In the genomic region with DNA sequence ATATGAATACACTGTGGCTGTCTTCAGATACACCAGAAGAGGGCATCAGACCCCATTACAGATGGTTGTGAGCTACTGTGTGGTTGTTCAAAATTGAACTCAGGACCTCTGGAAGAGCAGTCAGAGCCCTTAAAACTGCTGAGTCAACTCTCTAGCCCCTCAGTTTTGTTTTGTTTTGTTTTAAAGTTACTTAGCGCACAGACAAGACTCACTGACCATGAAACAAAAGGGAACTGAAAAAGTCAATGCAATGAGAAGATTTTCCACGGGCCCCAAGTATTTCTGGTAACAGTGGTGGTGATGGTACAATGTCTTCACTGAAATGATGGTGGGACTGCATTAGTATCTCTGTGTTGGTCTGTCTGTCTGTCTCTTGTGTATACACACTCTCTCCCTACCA, we compare ENCODE assay signal across 23 mouse cellular contexts. TPM values are rescaled to one million over a fixed set of nuclear protein-coding genes. Genes with fewer than 3 reads are reported as not detected.
A peak's percentile ranks its signal among the peaks of the same experiment; 100 is the strongest.
DNase-seq lines count a peak whose midpoint lies in the region; ATAC-seq and TF ChIP-seq lines count a peak whose summit lies in the region.
"Had no signal": no experiment of that assay in that cellular context is flagged by ENCODE, and none has a peak within 500 bp of the region (broad histone marks: within the 10 kb centered on the region; RNA-seq: fewer than 3 reads in every experiment).

No protein-coding gene starts in this region.

- no peak overlapping the region for H3K9ac ChIP-seq in hindbrain, postnatal 0 days (replicated peaks; ENCODE audit: low read length)
- H3K9ac ChIP-seq in stomach, postnatal 0 days (ENCODE audit: low read length) = no peak overlapping the region
- H3K9ac ChIP-seq: hindbrain, embryonic 13.5 days; intestine, embryonic 15.5 days; limb, embryonic 15.5 days; neural tube, embryonic 12.5 days had no signal

- TF ChIP-seq CTCF in hindbrain, postnatal 0 days (IDR thresholded peaks at IDR 0.05; ENCODE audit: low read depth) = 0 out of 2 replicates have a peak, but pooled peaks have one; percentile 12
- TF ChIP-seq CTCF in stomach, postnatal 0 days (IDR thresholded peaks at IDR 0.05; ENCODE audit: low read depth) = peak; percentile 24; the same call in 1 of the 2 replicates

- no peaks in the 10 kb centered on the region for H3K27me3 ChIP-seq in hindbrain, postnatal 0 days (ENCODE audit: insufficient read depth, low read length)
- no peaks in the 10 kb centered on the region for H3K27me3 ChIP-seq in hindbrain, embryonic 10.5 days (ENCODE audit: insufficient read depth, poor library complexity, severe bottlenecking)
- H3K27me3 ChIP-seq in stomach, postnatal 0 days (ENCODE audit: control insufficient read depth, insufficient read depth, low read length) = no peaks in the 10 kb centered on the region
- H3K27me3 ChIP-seq: hindbrain, embryonic 13.5 days; intestine, embryonic 15.5 days; limb, embryonic 15.5 days; neural tube, embryonic 12.5 days had no signal

- H3K4me3 ChIP-seq in hindbrain, postnatal 0 days (ENCODE audit: low read length) = no peak overlapping the region
- H3K4me3 ChIP-seq in hindbrain, embryonic 10.5 days = no peak overlapping the region
- H3K4me3 ChIP-seq in stomach, postnatal 0 days (ENCODE audit: low read depth, low read length) = no peak overlapping the region
- H3K4me3 ChIP-seq: embryonic facial prominence, embryonic 10.5 days; hindbrain, embryonic 13.5 days; intestine, embryonic 15.5 days; limb, embryonic 15.5 days; neural tube, embryonic 12.5 days had no signal

- no peak for ATAC-seq in hindbrain, postnatal 0 days
- peak; percentile 62 for ATAC-seq in granulocyte monocyte progenitor cell, adult 5-6 weeks (replicated peaks; ENCODE audit: poor library complexity, severe bottlenecking)
- no peak for ATAC-seq in stomach, postnatal 0 days (ENCODE audit: low FRiP score, low TSS enrichment)
- ATAC-seq: intestine, embryonic 15.5 days had no signal

- no peaks in the 10 kb centered on the region for H3K36me3 ChIP-seq in hindbrain, postnatal 0 days (ENCODE audit: insufficient read depth, low read length)
- H3K36me3 ChIP-seq in hindbrain, embryonic 10.5 days = no peaks in the 10 kb centered on the region
- no peaks in the 10 kb centered on the region for H3K36me3 ChIP-seq in stomach, postnatal 0 days (ENCODE audit: control insufficient read depth, insufficient read depth, low read length)
- H3K36me3 ChIP-seq: embryonic facial prominence, embryonic 10.5 days; hindbrain, embryonic 13.5 days; intestine, embryonic 15.5 days; limb, embryonic 15.5 days; neural tube, embryonic 12.5 days had no signal

- DNase-seq in hindbrain, postnatal 0 days (ENCODE audit: low spot score) = no peak
- DNase-seq in hindbrain, embryonic 10.5 days (ENCODE audit: low spot score) = no peak
- peak; percentile 20 for DNase-seq in testis, postnatal 10 days (ENCODE audit: low spot score)
- DNase-seq in testis, postnatal 14 days (ENCODE audit: low spot score) = no peak
- DNase-seq in stomach, postnatal 0 days (ENCODE audit: low spot score) = peak; percentile 1
- no peak for DNase-seq in layer of hippocampus, postnatal 10 days (ENCODE audit: low spot score in 2 of 2)
- no peak for DNase-seq in right cerebral cortex, adult 18-20 months
- DNase-seq: adrenal gland, postnatal 25 days; cerebellum, adult 18-20 months; cerebellum, postnatal 25 days; layer of hippocampus, postnatal 36 days; lung, adult 2 months; right cerebral cortex, postnatal 14 days; thymus, adult 18-20 months; thymus, postnatal 4 days had no signal

- no peaks in the 10 kb centered on the region for H3K9me3 ChIP-seq in hindbrain, postnatal 0 days (ENCODE audit: low read length)
- peaks cover 4% of the 10 kb centered on the region; the same call in 1 of the 2 replicates for H3K9me3 ChIP-seq in hindbrain, embryonic 10.5 days
- H3K9me3 ChIP-seq in stomach, postnatal 0 days (ENCODE audit: control insufficient read depth, low read length) = no peaks in the 10 kb centered on the region
- H3K9me3 ChIP-seq: G1E; intestine, embryonic 15.5 days; limb, embryonic 15.5 days; neural tube, embryonic 12.5 days had no signal

- no peaks in the 10 kb centered on the region for H3K4me1 ChIP-seq in hindbrain, postnatal 0 days (ENCODE audit: insufficient read depth, low read length)
- H3K4me1 ChIP-seq in hindbrain, embryonic 10.5 days (replicated peaks) = no peaks in the 10 kb centered on the region
- H3K4me1 ChIP-seq in stomach, postnatal 0 days (replicated peaks; ENCODE audit: control insufficient read depth, insufficient read depth) = no peaks in the 10 kb centered on the region
- H3K4me1 ChIP-seq: embryonic facial prominence, embryonic 10.5 days; hindbrain, embryonic 13.5 days; intestine, embryonic 15.5 days; limb, embryonic 15.5 days; neural tube, embryonic 12.5 days had no signal

- no peak overlapping the region for H3K27ac ChIP-seq in hindbrain, postnatal 0 days
- H3K27ac ChIP-seq in hindbrain, embryonic 10.5 days = no peak overlapping the region
- no peak overlapping the region for H3K27ac ChIP-seq in stomach, postnatal 0 days (replicated peaks)
- H3K27ac ChIP-seq: embryonic facial prominence, embryonic 10.5 days; hindbrain, embryonic 13.5 days; intestine, embryonic 15.5 days; limb, embryonic 15.5 days; neural tube, embryonic 12.5 days had no signal

- 94% methylated on average over 2 of the region's 2 CpGs for WGBS in hindbrain, postnatal 0 days
- 85% methylated on average over 2 of the region's 2 CpGs for WGBS in hindbrain, embryonic 10.5 days
- 85% methylated on average over 2 of the region's 2 CpGs for WGBS in stomach, postnatal 0 days

- H3K4me2 ChIP-seq in hindbrain, postnatal 0 days (ENCODE audit: low read depth, low read length) = no peak overlapping the region
- H3K4me2 ChIP-seq in stomach, postnatal 0 days (replicated peaks; ENCODE audit: low read depth) = no peak overlapping the region
- H3K4me2 ChIP-seq: hindbrain, embryonic 13.5 days; intestine, embryonic 15.5 days; limb, embryonic 15.5 days; midbrain, embryonic 11.5 days; neural tube, embryonic 12.5 days had no signal

- no peak for TF ChIP-seq EP300 in stomach, postnatal 0 days (optimal IDR thresholded peaks at IDR 0.05)

RNA-seq across cellular contexts. Expression of a gene that starts 43.4 kb away (rescaled TPM):
- total RNA-seq in hindbrain, postnatal 0 days (2014; rRNA removed) = 158 and 167 TPM in 2 replicates
- 161 and 164 TPM in 2 replicates for polyA plus RNA-seq in hindbrain, postnatal 0 days (2015; fragmentation: Nextera tagmentation; extraction: Ambion mirVana)
- 52.4 and 55.4 TPM in 2 replicates for polyA plus RNA-seq in hindbrain, embryonic 10.5 days (2016; fragmentation: Nextera tagmentation; extraction: Ambion mirVana)
- 24.8 and 38.0 TPM in 2 replicates for total RNA-seq in granulocyte monocyte progenitor cell, adult 5-6 weeks (2014; fragmentation: Nextera tagmentation)
- total RNA-seq in granulocyte monocyte progenitor cell, adult 5-6 weeks (2017) = 40.4 and 78.7 TPM in 2 replicates
- polyA plus RNA-seq in stomach, postnatal 0 days (2015; fragmentation: Nextera tagmentation; extraction: Ambion mirVana) = 73.2 and 76.2 TPM in 2 replicates
- total RNA-seq in layer of hippocampus, postnatal 10 days (2021) = 100 to 1,000 TPM; 173 to 184 TPM

RNA-seq across cellular contexts. Expression of a gene that starts 44.1 kb away (rescaled TPM):
- 5.4 and 8.6 TPM in 2 replicates for total RNA-seq in hindbrain, postnatal 0 days (2014; rRNA removed)
- 12.7 and 14.9 TPM in 2 replicates for polyA plus RNA-seq in hindbrain, postnatal 0 days (2015; fragmentation: Nextera tagmentation; extraction: Ambion mirVana)
- 67.5 and 69.8 TPM in 2 replicates for polyA plus RNA-seq in hindbrain, embryonic 10.5 days (2016; fragmentation: Nextera tagmentation; extraction: Ambion mirVana)
- total RNA-seq in granulocyte monocyte progenitor cell, adult 5-6 weeks (2014; fragmentation: Nextera tagmentation) = 74.6 and 87.3 TPM in 2 replicates
- 145 and 153 TPM in 2 replicates for total RNA-seq in granulocyte monocyte progenitor cell, adult 5-6 weeks (2017)
- polyA plus RNA-seq in stomach, postnatal 0 days (2015; fragmentation: Nextera tagmentation; extraction: Ambion mirVana) = 10.7 and 11.0 TPM in 2 replicates
- 1 to 10 TPM; 3.7 to 5.4 TPM for total RNA-seq in layer of hippocampus, postnatal 10 days (2021)

Comparison
In these comparisons a context has a peak if more than half of its experiments do, and no peak if none do; other contexts are left out.
1. DNase-seq: peak in testis, postnatal 10 days (single experiment) and stomach, postnatal 0 days (single experiment); none in hindbrain, postnatal 0 days (single experiment), hindbrain, embryonic 10.5 days (single experiment), testis, postnatal 14 days (single experiment), layer of hippocampus, postnatal 10 days (0 of 2) and right cerebral cortex, adult 18-20 months (single experiment).